Mouse (Mus musculus): Measurements from ENCODE around the gene Mrpl40. TPM values are rescaled to one million over a fixed set of nuclear protein-coding genes. Genes with fewer than 3 reads are reported as not detected.

The Mrpl40 gene
- total and polyA plus RNA-seq, 2 experiments, result 7.9 to 27.7 TPM

DNA sequence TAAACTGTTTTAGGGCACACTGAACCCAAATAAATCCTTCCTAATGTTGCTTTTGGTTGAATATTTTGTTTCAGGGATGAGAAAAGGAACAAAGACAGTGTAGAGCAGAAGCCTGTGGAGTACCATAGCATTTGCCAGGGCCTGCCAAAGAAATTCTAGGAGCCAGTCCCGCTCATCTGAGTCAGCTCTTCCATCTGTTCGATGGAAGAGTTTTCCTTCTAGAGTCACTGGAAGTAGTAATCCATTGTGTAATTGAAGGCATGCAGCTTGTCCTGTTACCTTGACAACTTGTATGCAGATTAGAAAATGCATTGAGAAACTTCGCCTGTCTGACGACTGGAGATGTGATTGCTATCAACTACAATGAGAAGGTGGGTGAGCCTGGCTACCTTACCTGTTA lies 53.7 kb downstream of the Mrpl40 start:
- H3K27ac ChIP-seq (replicated peaks; ENCODE audit: insufficient read depth, low read depth, low read length), result no peak overlapping the region
- 86% methylated on average over 4 of the region's 4 CpGs for WGBS
- no peaks in the 10 kb centered on the region for H3K27me3 ChIP-seq (ENCODE audit: control insufficient read depth, insufficient read depth, low read length)
- no peak overlapping the region for H3K4me3 ChIP-seq (ENCODE audit: insufficient read depth, low read depth, low read length)
- 0 out of 2 replicates have a peak, but pooled peaks cover 5% of the 10 kb centered on the region for H3K79me2 ChIP-seq (ENCODE audit: control insufficient read depth, insufficient read depth, low read length)
- H3K36me3 ChIP-seq (ENCODE audit: control insufficient read depth, insufficient read depth, low read length), result peaks cover 86% of the 10 kb centered on the region
- DNase-seq (ENCODE audit: extremely low read depth, low read depth, low spot score), result no peak
- no peak overlapping the region for H3K9ac ChIP-seq (ENCODE audit: low read depth, low read length)
- H3K4me1 ChIP-seq (ENCODE audit: control insufficient read depth, insufficient read depth, low read length), result no peaks in the 10 kb centered on the region
- no peak for TF ChIP-seq CTCF (IDR thresholded peaks at IDR 0.05; ENCODE audit: low read depth, low read length)
- TF ChIP-seq POLR2A (IDR thresholded peaks at IDR 0.05; ENCODE audit: extremely low read depth, insufficient read depth, low read length), result no peak

DNA sequence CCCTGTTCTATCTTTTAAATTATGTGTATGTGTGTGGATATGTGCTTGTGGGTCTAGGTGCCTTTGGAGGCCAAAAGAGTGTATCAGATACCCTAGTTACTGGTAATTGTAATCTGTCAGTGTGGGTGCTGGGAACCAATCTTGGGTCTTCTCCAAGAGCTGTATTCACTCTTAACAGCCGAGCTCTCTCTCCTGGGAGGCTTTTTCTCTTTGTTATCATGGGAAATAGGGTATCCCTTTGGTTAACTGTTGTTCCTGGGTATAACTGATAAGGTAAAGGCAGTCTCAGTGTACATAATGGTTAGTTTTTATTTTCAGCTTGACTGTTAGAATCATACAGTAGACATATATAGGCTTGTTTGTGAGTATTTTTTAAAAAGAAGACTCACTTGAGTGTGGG lies 54.3 kb downstream of the Mrpl40 start:
- H3K27ac ChIP-seq (replicated peaks; ENCODE audit: insufficient read depth, low read depth, low read length), result no peak overlapping the region
- no peak overlapping the region for H3K9ac ChIP-seq (ENCODE audit: low read depth, low read length)
- DNase-seq (ENCODE audit: extremely low read depth, low read depth, low spot score), result no peak
- no peak overlapping the region for H3K4me3 ChIP-seq (ENCODE audit: insufficient read depth, low read depth, low read length)
- TF ChIP-seq POLR2A (IDR thresholded peaks at IDR 0.05; ENCODE audit: extremely low read depth, insufficient read depth, low read length), result no peak
- TF ChIP-seq CTCF (IDR thresholded peaks at IDR 0.05; ENCODE audit: low read depth, low read length), result no peak
- WGBS, result 86% methylated on average over 1 of the region's 1 CpGs
- H3K4me1 ChIP-seq (ENCODE audit: control insufficient read depth, insufficient read depth, low read length), result no peaks in the 10 kb centered on the region
- H3K27me3 ChIP-seq (ENCODE audit: control insufficient read depth, insufficient read depth, low read length), result no peaks in the 10 kb centered on the region
- H3K36me3 ChIP-seq (ENCODE audit: control insufficient read depth, insufficient read depth, low read length), result peaks cover 85% of the 10 kb centered on the region
- 0 out of 2 replicates have a peak, but pooled peaks cover 5% of the 10 kb centered on the region for H3K79me2 ChIP-seq (ENCODE audit: control insufficient read depth, insufficient read depth, low read length)

Other genes starting within 250 kb of the Mrpl40 start
- gene Sept5, start 246.9 kb downstream of the Mrpl40 start, total RNA-seq (2014; rRNA removed), result 0.18 and 0.60 TPM in 2 replicates
- gene Sept5, start 246.9 kb downstream of the Mrpl40 start, polyA plus RNA-seq (2012; rRNA removed), result 0.37 and 0.87 TPM in 2 replicates
- 7.3 and 8.3 TPM in 2 replicates for gene Cldn5, start 100.0 kb downstream of the Mrpl40 start, total RNA-seq (2014; rRNA removed)
- gene Cldn5, start 100.0 kb downstream of the Mrpl40 start, polyA plus RNA-seq (2012; rRNA removed), result 8.4 and 11.8 TPM in 2 replicates
- 31.5 and 35.3 TPM in 2 replicates for gene Ufd1, start 65.1 kb downstream of the Mrpl40 start, total RNA-seq (2014; rRNA removed)
- 15.4 and 20.5 TPM in 2 replicates for gene Ufd1, start 65.1 kb downstream of the Mrpl40 start, polyA plus RNA-seq (2012; rRNA removed)
- gene Cdc45, start 64.9 kb downstream of the Mrpl40 start, total RNA-seq (2014; rRNA removed), result 0.83 and 2.1 TPM in 2 replicates
- gene Cdc45, start 64.9 kb downstream of the Mrpl40 start, polyA plus RNA-seq (2012; rRNA removed), result 1.3 and 1.4 TPM in 2 replicates
- 14.3 and 15.3 TPM in 2 replicates for gene 2510002D24Rik, start 40.3 kb downstream of the Mrpl40 start, total RNA-seq (2014; rRNA removed)
- gene 2510002D24Rik, start 40.3 kb downstream of the Mrpl40 start, polyA plus RNA-seq (2012; rRNA removed), result 31.9 and 57.9 TPM in 2 replicates
- gene Gm28539, start 40.3 kb downstream of the Mrpl40 start, total RNA-seq (2014; rRNA removed), result 0.94 TPM in 1 of 2 replicates, not detected in the other
- 2.1 and 2.9 TPM in 2 replicates for gene Gm28539, start 40.3 kb downstream of the Mrpl40 start, polyA plus RNA-seq (2012; rRNA removed)
- gene Hira, start 175 bp upstream of the Mrpl40 start, total RNA-seq (2014; rRNA removed), result 8.2 and 8.7 TPM in 2 replicates
- 15.0 and 19.6 TPM in 2 replicates for gene Hira, start 175 bp upstream of the Mrpl40 start, polyA plus RNA-seq (2012; rRNA removed)

Data from liver, adult 2 months (tissue).